Mouse (Mus musculus) liver, embryonic 13.5 days (tissue): Measurements from ENCODE around the gene Cit. TPM values are rescaled to one million over a fixed set of nuclear protein-coding genes. Genes with fewer than 3 reads are reported as not detected.
"Not testable (repeated sequence)": the region's sequence is repeated elsewhere in the genome, so short reads cannot be mapped to it uniquely, and the experiment has no call there.

Experiments used
- ATAC-seq: fragments of 200-750 bp; cut with Nextera tagmentation; 2 replicates; pipeline ENCODE4 v1.8.0; 2017; ENCODE audit warnings: low read depth, mild to moderate bottlenecking, moderate number of reproducible peaks, moderate library complexity
- DNase-seq: peaks from one replicate; pipeline ENCODE4 v3.0.0; 2022
- H3K27ac ChIP-seq: fragments of 300-500 bp; sonication (generic); 2 replicates; pipeline ENCODE4 v1.5.1; 2015; ENCODE audit warnings: moderate library complexity, mild to moderate bottlenecking, inconsistent platforms
- H3K27me3 ChIP-seq: fragments of 300-500 bp; sonication (generic); 2 replicates; pipeline ENCODE4 v1.6.1; 2015; ENCODE audit warnings: mild to moderate bottlenecking, inconsistent platforms
- H3K36me3 ChIP-seq: fragments of 300-500 bp; sonication (generic); 2 replicates; pipeline ENCODE4 v1.6.1; 2015; ENCODE audit warnings: mild to moderate bottlenecking, inconsistent platforms
- H3K4me1 ChIP-seq: fragments of 300-500 bp; sonication (generic); replicated peaks from 2 replicates; pipeline ENCODE4 v1.6.1; 2015; ENCODE audit warnings: inconsistent platforms
- H3K4me2 ChIP-seq: fragments of 300-500 bp; sonication (generic); 2 replicates; pipeline ENCODE4 v1.6.1; 2015; ENCODE audit warnings: inconsistent platforms, mild to moderate bottlenecking, moderate library complexity
- H3K4me3 ChIP-seq: fragments of 300-500 bp; sonication (generic); replicated peaks from 2 replicates; pipeline ENCODE4 v1.5.1; 2015; ENCODE audit warnings: mild to moderate bottlenecking, inconsistent platforms
- H3K9ac ChIP-seq: fragments of 300-500 bp; sonication (generic); 2 replicates; pipeline ENCODE4 v1.6.1; 2015; ENCODE audit warnings: mild to moderate bottlenecking, inconsistent platforms
- H3K9me3 ChIP-seq: fragments of 300-500 bp; sonication (generic); replicated peaks from 2 replicates; pipeline ENCODE4 v1.6.1; 2016; ENCODE audit warnings: inconsistent platforms
- WGBS: fragments of 180-500 bp; shearing (Covaris S2); methylation state at CpG from one replicate; pipeline ENCODE4 v1.1.7; 2015; ENCODE audit not compliant: insufficient replicate concordance; 5-methylcytosine and 5-hydroxymethylcytosine counted together
- polyA plus RNA-seq: library from polyadenylated mRNA; unstranded; fragments of >200 nt; fragmentation: Nextera tagmentation; extraction: Ambion mirVana; gene quantifications from 2 replicates; pipeline ENCODE4 v1.2.1, GENCODE M21; 2015

The Cit gene
- polyA plus RNA-seq: 39.4 and 41.3 TPM in 2 replicates

- peak within 1 kb of the TSS; percentile 86 for H3K27ac ChIP-seq
- peak within 1 kb of the TSS; percentile 83 for H3K4me2 ChIP-seq
These were observed at the start of gene Cit for GRCm38 (mm10) chr5:115844766-115845634. Cit (plus strand) TSS chr5:115845278.

GRCm38 (mm10) chr5:115799016-115799894 lies 45.8 kb upstream of the Cit start:
- Histone ChIP-seq H3K27ac (no peak overlapping the region), H3K4me2 (peak overlapping the region; percentile 29), H3K27me3 (no peaks in the 10 kb centered on the region), H3K9me3 (no peaks in the 10 kb centered on the region), H3K9ac (no peak overlapping the region), H3K4me1 (no peaks in the 10 kb centered on the region; the same call in 1 of the 2 replicates), H3K4me3 (peak overlapping the region; percentile 14), H3K36me3 (no peaks in the 10 kb centered on the region)
- ATAC-seq: no peak
- DNase-seq: no peak
- 33% methylated on average over 15 of the region's 15 CpGs for WGBS

More at GRCm38 (mm10) chr5:115844766-115845634, at the start of gene Cit:
- peak; percentile 96 for ATAC-seq
- under 1% methylated on average over 42 of the region's 42 CpGs for WGBS
- peak; percentile 93 for DNase-seq
- peak within 1 kb of the TSS; percentile 96 for H3K9ac ChIP-seq
- H3K36me3 ChIP-seq: peaks cover 38% of the 10 kb centered on the region
- H3K27me3 ChIP-seq: no peaks in the 10 kb centered on the region
- peak within 1 kb of the TSS; percentile 88 for H3K4me3 ChIP-seq
- 0 out of 2 replicates have a peak, but pooled peaks cover 4% of the 10 kb centered on the region for H3K9me3 ChIP-seq
- H3K4me1 ChIP-seq: peaks cover 54% of the 10 kb centered on the region

- H3K27ac ChIP-seq: no peak overlapping the region
- no peaks in the 10 kb centered on the region; the same call in 1 of the 2 replicates for H3K4me1 ChIP-seq
- no peak overlapping the region for H3K9ac ChIP-seq
- no peaks in the 10 kb centered on the region for H3K27me3 ChIP-seq
- 45% methylated on average over 4 of the region's 4 CpGs for WGBS
- H3K4me2 ChIP-seq: peak overlapping the region; percentile 29; the same call in 1 of the 2 replicates
- no peaks in the 10 kb centered on the region for H3K36me3 ChIP-seq
- no peak for ATAC-seq
- no peak overlapping the region for H3K4me3 ChIP-seq
- no peaks in the 10 kb centered on the region for H3K9me3 ChIP-seq
- DNase-seq: no peak
These were observed 45.2 kb upstream of the Cit start for GRCm38 (mm10) chr5:115799895-115800232.

GRCm38 (mm10) chr5:115812262-115812661 lies 32.8 kb upstream of the Cit start:
- Histone ChIP-seq H3K9me3 (no peaks in the 10 kb centered on the region), H3K9ac (no peak overlapping the region), H3K36me3 (no peaks in the 10 kb centered on the region), H3K27me3 (no peaks in the 10 kb centered on the region), H3K4me3 (no peak overlapping the region), H3K4me1 (no peaks in the 10 kb centered on the region), H3K27ac (no peak overlapping the region), H3K4me2 (no peak overlapping the region)
- ATAC-seq: no peak
- WGBS: 36% methylated on average over 3 of the region's 3 CpGs
- no peak for DNase-seq

GRCm38 (mm10) chr5:115817022-115817421 lies 28.1 kb upstream of the Cit start:
- 66% methylated on average over 6 of the region's 6 CpGs for WGBS
- no peak for ATAC-seq
- Histone ChIP-seq H3K27ac (no peak overlapping the region), H3K4me3 (no peak overlapping the region), H3K9ac (no peak overlapping the region), H3K4me1 (no peaks in the 10 kb centered on the region), H3K9me3 (no peaks in the 10 kb centered on the region), H3K27me3 (no peaks in the 10 kb centered on the region), H3K4me2 (no peak overlapping the region), H3K36me3 (no peaks in the 10 kb centered on the region)
- no peak for DNase-seq

GRCm38 (mm10) chr5:115817655-115818054 lies 27.4 kb upstream of the Cit start:
- not testable (repeated sequence) for H3K4me1 ChIP-seq, ATAC-seq, H3K4me2 ChIP-seq, H3K4me3 ChIP-seq, H3K9ac ChIP-seq, H3K27me3 ChIP-seq, H3K27ac ChIP-seq, DNase-seq, H3K9me3 ChIP-seq, H3K36me3 ChIP-seq
- 51% methylated on average over 1 of the region's 1 CpGs for WGBS

GRCm38 (mm10) chr5:115819966-115820365 lies 25.1 kb upstream of the Cit start:
- WGBS: 54% methylated on average over 9 of the region's 9 CpGs
- H3K4me3 ChIP-seq: no peak overlapping the region
- no peaks in the 10 kb centered on the region for H3K27me3 ChIP-seq
- no peak overlapping the region for H3K27ac ChIP-seq
- no peaks in the 10 kb centered on the region for H3K9me3 ChIP-seq
- no peak overlapping the region for H3K4me2 ChIP-seq
- H3K4me1 ChIP-seq: no peaks in the 10 kb centered on the region
- ATAC-seq (no peak), DNase-seq (no peak)
- H3K36me3 ChIP-seq: no peaks in the 10 kb centered on the region
- no peak overlapping the region for H3K9ac ChIP-seq

GRCm38 (mm10) chr5:115821200-115821599 lies 23.9 kb upstream of the Cit start:
- Histone ChIP-seq H3K27ac (no peak overlapping the region), H3K9me3 (no peaks in the 10 kb centered on the region), H3K36me3 (no peaks in the 10 kb centered on the region), H3K4me1 (no peaks in the 10 kb centered on the region), H3K4me2 (no peak overlapping the region), H3K9ac (no peak overlapping the region), H3K4me3 (no peak overlapping the region), H3K27me3 (no peaks in the 10 kb centered on the region)
- DNase-seq (no peak), ATAC-seq (no peak)
- WGBS: 76% methylated on average over 12 of the region's 12 CpGs

- no peak overlapping the region for H3K9ac ChIP-seq
- 70% methylated on average over 7 of the region's 7 CpGs for WGBS
These were observed 23.2 kb upstream of the Cit start for GRCm38 (mm10) chr5:115821910-115822309.

GRCm38 (mm10) chr5:115832754-115833153 lies 12.3 kb upstream of the Cit start:
- Histone ChIP-seq H3K4me1 (peaks cover 6% of the 10 kb centered on the region), H3K4me3 (no peak overlapping the region), H3K27ac (no peak overlapping the region), H3K27me3 (no peaks in the 10 kb centered on the region), H3K9me3 (no peaks in the 10 kb centered on the region), H3K9ac (no peak overlapping the region), H3K36me3 (no peaks in the 10 kb centered on the region), H3K4me2 (no peak overlapping the region)
- no peak for DNase-seq
- ATAC-seq: no peak
- 72% methylated on average over 2 of the region's 2 CpGs for WGBS

More at GRCm38 (mm10) chr5:115821910-115822309, 23.2 kb upstream of the Cit start:
- DNase-seq (no peak), ATAC-seq (no peak)
- no peaks in the 10 kb centered on the region for H3K4me1 ChIP-seq
- H3K27me3 ChIP-seq: no peaks in the 10 kb centered on the region
- H3K27ac ChIP-seq: no peak overlapping the region
- no peaks in the 10 kb centered on the region for H3K9me3 ChIP-seq
- no peaks in the 10 kb centered on the region for H3K36me3 ChIP-seq
- H3K4me2 ChIP-seq: no peak overlapping the region
- no peak overlapping the region for H3K4me3 ChIP-seq

- H3K27me3 ChIP-seq, H3K4me3 ChIP-seq, H3K27ac ChIP-seq, H3K4me1 ChIP-seq, H3K36me3 ChIP-seq, H3K4me2 ChIP-seq, H3K9me3 ChIP-seq, DNase-seq, H3K9ac ChIP-seq: not testable (repeated sequence)
- 0 out of 2 replicates have a peak, but pooled peaks have one; percentile 36 for ATAC-seq
These were observed 11.3 kb upstream of the Cit start for GRCm38 (mm10) chr5:115833806-115834205.
